In the genomic region with DNA sequence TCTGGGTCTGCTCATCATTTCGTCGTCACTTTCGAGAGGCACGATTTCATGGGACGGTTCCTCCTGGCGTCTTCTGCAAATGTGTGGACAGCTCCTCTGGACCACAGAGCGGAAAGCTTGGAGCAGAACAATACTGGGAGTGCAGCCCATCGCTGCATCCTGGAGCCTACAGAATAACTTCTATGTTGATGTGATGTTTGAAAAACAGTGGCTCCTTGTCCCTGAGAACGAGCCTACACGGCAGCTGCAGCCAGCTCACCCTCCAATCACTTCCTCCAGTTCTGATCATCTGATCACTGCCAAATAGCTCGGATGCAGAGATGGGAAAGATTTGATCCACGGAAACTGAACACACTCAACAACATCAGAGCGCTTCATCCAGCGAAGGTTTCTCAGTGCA, we compare ENCODE assay signal across 8 mouse cellular contexts. TPM values are rescaled to one million over a fixed set of nuclear protein-coding genes. Genes with fewer than 3 reads are reported as not detected.
DNase-seq lines count a peak whose midpoint lies in the region; ATAC-seq and TF ChIP-seq lines count a peak whose summit lies in the region.

No protein-coding gene starts in this region.

- 0 out of 2 replicates have a peak overlapping the region, but pooled peaks have one; percentile 7 for H3K4me2 ChIP-seq in embryonic facial prominence, embryonic 12.5 days (replicated peaks)
- peak overlapping the region; percentile 51 for H3K4me2 ChIP-seq in heart, embryonic 12.5 days
- peak overlapping the region; percentile 39 for H3K4me2 ChIP-seq in stomach, postnatal 0 days (replicated peaks; ENCODE audit: low read depth)

- no peaks in the 10 kb centered on the region for H3K36me3 ChIP-seq in embryonic facial prominence, embryonic 12.5 days
- no peaks in the 10 kb centered on the region for H3K36me3 ChIP-seq in embryonic facial prominence, embryonic 10.5 days (replicated peaks)
- H3K36me3 ChIP-seq in heart, embryonic 12.5 days = no peaks in the 10 kb centered on the region
- H3K36me3 ChIP-seq in stomach, postnatal 0 days (ENCODE audit: control insufficient read depth, insufficient read depth, low read length) = no peaks in the 10 kb centered on the region

- TF ChIP-seq EP300 in stomach, postnatal 0 days (optimal IDR thresholded peaks at IDR 0.05) = no peak

- H3K4me3 ChIP-seq in embryonic facial prominence, embryonic 12.5 days = no peak overlapping the region
- H3K4me3 ChIP-seq in embryonic facial prominence, embryonic 10.5 days = no peak overlapping the region
- H3K4me3 ChIP-seq in heart, embryonic 12.5 days = 0 out of 2 replicates have a peak overlapping the region, but pooled peaks have one; percentile 6
- H3K4me3 ChIP-seq in stomach, postnatal 0 days (ENCODE audit: low read depth, low read length) = peak overlapping the region; percentile 27

- TF ChIP-seq CTCF in stomach, postnatal 0 days (IDR thresholded peaks at IDR 0.05; ENCODE audit: low read depth) = no peak

- H3K27me3 ChIP-seq in embryonic facial prominence, embryonic 12.5 days = no peaks in the 10 kb centered on the region
- H3K27me3 ChIP-seq in embryonic facial prominence, embryonic 10.5 days (replicated peaks; ENCODE audit: low read depth, poor library complexity, severe bottlenecking) = no peaks in the 10 kb centered on the region
- no peaks in the 10 kb centered on the region for H3K27me3 ChIP-seq in heart, embryonic 12.5 days (replicated peaks)
- H3K27me3 ChIP-seq in stomach, postnatal 0 days (ENCODE audit: control insufficient read depth, insufficient read depth, low read length) = no peaks in the 10 kb centered on the region

- no peak for DNase-seq in embryonic facial prominence, embryonic 10.5 days (ENCODE audit: low spot score)
- DNase-seq in MN1 (ENCODE audit: low spot score) = peak; percentile 27
- DNase-seq in layer of hippocampus, postnatal 14 days (ENCODE audit: low spot score in 2 of 2) = peak; percentile 26 to 46
- no peak for DNase-seq in stomach, postnatal 0 days (ENCODE audit: low spot score)
- no peak for DNase-seq in thymus, postnatal 0 days (ENCODE audit: low spot score)
- no peak for DNase-seq in adrenal gland, adult 2 months

- 0 out of 2 replicates have a peak overlapping the region, but pooled peaks have one; percentile 2 for H3K27ac ChIP-seq in embryonic facial prominence, embryonic 12.5 days
- no peak overlapping the region for H3K27ac ChIP-seq in embryonic facial prominence, embryonic 10.5 days (replicated peaks)
- H3K27ac ChIP-seq in heart, embryonic 12.5 days (ENCODE audit: poor library complexity, severe bottlenecking) = no peak overlapping the region
- peak overlapping the region; percentile 69 for H3K27ac ChIP-seq in stomach, postnatal 0 days (replicated peaks)

- WGBS in embryonic facial prominence, embryonic 12.5 days = 62% methylated on average over 14 of the region's 14 CpGs
- WGBS in embryonic facial prominence, embryonic 10.5 days = 79% methylated on average over 14 of the region's 14 CpGs
- 38% methylated on average over 14 of the region's 14 CpGs for WGBS in heart, embryonic 12.5 days
- 48% methylated on average over 14 of the region's 14 CpGs for WGBS in stomach, postnatal 0 days

- H3K4me1 ChIP-seq in embryonic facial prominence, embryonic 12.5 days = peaks cover 13% of the 10 kb centered on the region; the same call in 1 of the 2 replicates
- H3K4me1 ChIP-seq in embryonic facial prominence, embryonic 10.5 days = no peaks in the 10 kb centered on the region
- peaks cover 23% of the 10 kb centered on the region for H3K4me1 ChIP-seq in heart, embryonic 12.5 days (replicated peaks)
- H3K4me1 ChIP-seq in stomach, postnatal 0 days (replicated peaks; ENCODE audit: control insufficient read depth, insufficient read depth) = no peaks in the 10 kb centered on the region

- no peak overlapping the region for H3K9ac ChIP-seq in embryonic facial prominence, embryonic 12.5 days
- H3K9ac ChIP-seq in heart, embryonic 12.5 days = no peak overlapping the region
- no peak overlapping the region; the same call in 1 of the 2 replicates for H3K9ac ChIP-seq in stomach, postnatal 0 days (ENCODE audit: low read length)

- no peaks in the 10 kb centered on the region for H3K9me3 ChIP-seq in embryonic facial prominence, embryonic 12.5 days
- H3K9me3 ChIP-seq in embryonic facial prominence, embryonic 10.5 days = no peaks in the 10 kb centered on the region
- no peaks in the 10 kb centered on the region for H3K9me3 ChIP-seq in heart, embryonic 12.5 days (replicated peaks)
- no peaks in the 10 kb centered on the region for H3K9me3 ChIP-seq in stomach, postnatal 0 days (ENCODE audit: control insufficient read depth, low read length)

- ATAC-seq in embryonic facial prominence, embryonic 12.5 days (ENCODE audit: insufficient number of reproducible peaks, insufficient read depth, low FRiP score, low TSS enrichment) = no peak
- no peak for ATAC-seq in heart, embryonic 12.5 days (ENCODE audit: insufficient number of reproducible peaks, low FRiP score)
- ATAC-seq in stomach, postnatal 0 days (ENCODE audit: low FRiP score, low TSS enrichment) = peak; percentile 35; the same call in 1 of the 2 replicates

RNA-seq across cellular contexts. Expression of gene Dock10, which starts 49.0 kb away (rescaled TPM):
- 6.4 and 6.7 TPM in 2 replicates for polyA plus RNA-seq in embryonic facial prominence, embryonic 12.5 days (2016; fragmentation: Nextera tagmentation; extraction: Ambion mirVana)
- polyA plus RNA-seq in embryonic facial prominence, embryonic 10.5 days (2016; fragmentation: Nextera tagmentation; extraction: Ambion mirVana) = 1.8 and 3.2 TPM in 2 replicates
- polyA plus RNA-seq in heart, embryonic 12.5 days (2016; fragmentation: Nextera tagmentation; extraction: Ambion mirVana) = 4.0 and 4.3 TPM in 2 replicates
- total RNA-seq in layer of hippocampus, postnatal 14 days (2021) = 10 to 100 TPM; 47.0 to 50.6 TPM
- polyA plus RNA-seq in stomach, postnatal 0 days (2015; fragmentation: Nextera tagmentation; extraction: Ambion mirVana) = 2.8 and 3.3 TPM in 2 replicates
- polyA plus RNA-seq in thymus, postnatal 0 days (2015; fragmentation: Nextera tagmentation; extraction: Ambion mirVana) = 21.9 and 28.5 TPM in 2 replicates
- 10 to 100 TPM; 19.5 to 20.8 TPM for total RNA-seq in adrenal gland, adult 2 months (2021)
- 2.0 and 2.1 TPM in 2 replicates for polyA plus RNA-seq in adrenal gland, adult 2 months (2012; rRNA removed)

Comparison
In these comparisons a context has a peak if more than half of its experiments do, and no peak if none do; other contexts are left out.
1. H3K27ac ChIP-seq: peak in embryonic facial prominence, embryonic 12.5 days (single experiment) and stomach, postnatal 0 days (single experiment); none in embryonic facial prominence, embryonic 10.5 days (single experiment) and heart, embryonic 12.5 days (single experiment).
2. H3K4me3 ChIP-seq: peak in heart, embryonic 12.5 days (single experiment) and stomach, postnatal 0 days (single experiment); none in embryonic facial prominence, embryonic 12.5 days (single experiment) and embryonic facial prominence, embryonic 10.5 days (single experiment).
3. DNase-seq: peak in MN1 (single experiment) and layer of hippocampus, postnatal 14 days (2 of 2); none in embryonic facial prominence, embryonic 10.5 days (single experiment), stomach, postnatal 0 days (single experiment), thymus, postnatal 0 days (single experiment) and adrenal gland, adult 2 months (single experiment).
4. Peak in every context shown above with its lines, with median percentiles within 50 percentile points of each other: H3K4me2 ChIP-seq.